Mouse (Mus musculus) liver, embryonic 14.5 days (tissue): Measurements from ENCODE around the gene Pdxp.

Experiments used
- CTCF ChIP-seq: IDR thresholded peaks from 2 replicates; pipeline ENCODE4 v1.5.1; 2016; ENCODE audit warnings: antibody characterized with exemption, low read depth, control low read depth
- EP300 ChIP-seq: IDR thresholded peaks from 2 replicates; pipeline ENCODE4 v1.6.1; 2016; ENCODE audit warnings: antibody characterized with exemption, low read depth

- no peak for TF ChIP-seq CTCF
- no peak for TF ChIP-seq EP300
These were observed 46.4 kb downstream of the Pdxp start for GRCm38 (mm10) chr15:78960088-78960487.
